Mouse (Mus musculus): ENCODE data around the gene Pip5kl1.

DNA sequence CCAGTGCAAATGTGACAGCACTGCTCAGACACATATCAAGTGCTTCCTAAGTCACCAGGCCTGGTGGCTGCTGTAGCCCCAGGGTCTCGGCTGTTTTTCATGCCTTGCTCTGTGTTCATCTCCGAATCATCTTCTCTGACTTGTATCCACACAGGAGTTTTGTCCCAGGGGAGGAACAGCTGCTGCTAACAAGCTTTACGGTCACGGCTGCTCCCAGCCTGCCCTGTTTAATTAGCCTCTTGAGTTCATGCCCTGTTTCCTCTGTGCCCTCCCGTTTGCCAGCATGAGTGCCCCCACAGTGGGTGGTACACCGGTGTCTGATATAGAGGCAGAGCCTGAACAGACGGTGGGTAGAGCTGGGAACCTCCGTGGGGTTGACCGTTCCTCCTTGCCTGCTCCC, 43.5 kb downstream of the Pip5kl1 start:
- TF ChIP-seq POLR2A (IDR thresholded peaks at IDR 0.05; ENCODE audit: low read depth, low read length) (no peak), CTCF (IDR thresholded peaks at IDR 0.05; ENCODE audit: borderline replicate concordance, insufficient read depth, low read length) (no peak)

Data from embryonic fibroblast, embryonic 13.5 days (primary cell).